Mouse (Mus musculus) cerebellum, adult 11-12 months (tissue): ENCODE measurements around the gene C1qbp.
A peak's percentile ranks its signal among the peaks of the same experiment; 100 is the strongest.

Experiments
- DNase-seq: peaks from one replicate; pipeline ENCODE4 v3.0.0; 2022

Gene C1qbp

DNA sequence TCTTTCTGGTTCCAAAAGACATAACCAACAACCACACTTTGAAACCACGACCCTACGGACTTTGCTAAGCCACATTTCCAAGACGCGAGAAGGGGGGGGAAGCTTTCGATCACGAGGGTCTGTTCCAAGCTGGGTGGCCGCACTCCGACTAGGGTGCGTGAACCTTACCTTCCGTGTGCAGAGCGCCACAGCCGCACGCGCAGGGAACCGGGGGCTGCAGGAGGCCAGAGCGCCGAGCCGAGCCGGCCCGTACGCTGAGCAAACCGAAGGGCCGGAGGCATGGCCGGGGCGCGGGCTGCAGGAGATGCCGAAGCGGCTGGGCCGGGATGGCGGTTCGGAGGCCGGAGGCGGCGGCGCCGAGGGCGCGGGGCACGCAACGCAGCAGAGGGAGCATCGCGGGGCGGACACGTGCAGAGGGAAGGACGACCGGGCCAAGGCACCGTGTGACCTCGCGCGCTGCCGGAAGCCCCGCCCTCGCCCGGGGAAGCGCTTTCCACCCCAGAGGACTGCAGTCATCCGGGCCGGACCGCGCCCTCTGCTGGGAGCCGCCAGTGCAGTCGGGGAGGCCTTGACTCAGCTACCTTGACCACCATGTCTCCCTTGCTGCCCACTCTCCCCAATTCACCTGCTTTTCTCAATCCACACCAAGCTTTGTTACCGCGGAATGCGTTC, at the start of gene C1qbp:
TSS of gene C1qbp (minus strand) at position 470 of the 672 bp plus-strand sequence.
- peak; percentile 89 for DNase-seq

DNA sequence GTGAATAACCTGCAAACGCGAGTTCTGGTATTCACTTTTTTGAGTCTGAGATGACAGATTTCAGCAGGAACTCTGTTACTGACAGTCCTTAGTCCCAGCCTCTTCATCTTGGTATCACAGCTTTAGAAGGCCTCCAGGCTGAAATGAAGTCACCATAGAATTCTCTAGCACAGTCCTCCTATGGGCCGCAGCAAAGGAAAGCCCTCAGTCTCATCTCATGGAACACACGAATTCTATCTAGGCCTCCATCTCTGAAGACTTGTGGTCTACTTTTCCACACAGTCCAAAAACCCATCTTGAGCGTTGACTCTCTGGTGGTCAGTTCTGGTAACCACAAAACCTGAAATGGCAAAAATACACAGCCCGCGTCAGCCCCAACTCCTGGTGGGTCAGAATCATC, 49.2 kb upstream of the C1qbp start:
- no peak for DNase-seq

DNA sequence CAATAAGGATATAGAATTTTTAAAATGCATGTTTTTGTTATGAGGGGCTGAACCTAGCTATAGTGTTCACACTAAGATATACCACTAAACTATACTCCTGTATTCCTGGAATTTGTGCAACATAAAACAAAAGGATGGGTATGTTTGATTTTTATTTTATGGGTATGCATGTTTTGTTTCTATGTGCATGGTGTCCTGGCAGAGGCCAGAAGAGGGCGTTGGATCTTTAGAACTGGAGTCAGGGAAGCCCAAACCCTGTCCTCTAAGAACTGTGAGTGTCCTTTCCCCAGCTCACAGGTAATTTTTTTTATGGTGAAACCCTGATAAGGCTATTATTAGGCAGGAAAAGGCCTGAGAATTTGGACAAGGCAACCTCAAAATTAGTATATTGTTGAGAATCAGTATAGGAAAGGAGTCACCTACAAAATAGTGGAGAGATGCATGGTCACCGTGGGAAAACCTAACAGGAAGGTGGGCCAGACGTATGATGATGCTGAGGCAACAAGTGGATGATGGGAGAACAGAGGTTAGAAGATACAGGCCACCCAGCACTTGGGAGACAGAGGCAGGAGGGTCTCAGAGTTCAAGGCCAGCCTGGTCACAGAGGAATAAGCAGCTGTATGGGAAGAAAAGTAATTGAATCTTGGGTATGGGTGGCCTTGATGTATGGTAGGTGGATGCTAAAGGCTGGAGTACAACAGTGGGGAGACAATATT, 46.7 kb upstream of the C1qbp start:
- no peak for DNase-seq

DNA sequence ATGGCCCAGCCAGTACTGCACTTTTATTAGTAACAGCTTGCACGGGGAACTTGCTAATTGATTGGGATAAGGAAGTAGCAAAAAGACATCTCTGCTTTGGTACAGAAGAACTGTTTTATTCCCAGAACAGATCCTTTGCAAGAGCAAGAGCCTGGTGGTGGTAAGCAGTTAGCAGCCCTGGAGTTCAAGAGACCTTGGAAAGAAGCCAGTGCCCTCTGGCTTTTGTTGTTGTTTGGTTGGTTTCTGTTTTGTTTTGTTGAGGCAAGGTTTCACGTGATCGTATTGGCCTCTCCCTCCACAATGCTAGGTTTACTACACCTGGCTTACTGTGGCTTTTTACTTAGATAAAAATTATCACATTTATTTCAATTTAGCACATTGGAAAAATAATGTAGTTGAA, 45.5 kb upstream of the C1qbp start:
- no peak for DNase-seq

DNA sequence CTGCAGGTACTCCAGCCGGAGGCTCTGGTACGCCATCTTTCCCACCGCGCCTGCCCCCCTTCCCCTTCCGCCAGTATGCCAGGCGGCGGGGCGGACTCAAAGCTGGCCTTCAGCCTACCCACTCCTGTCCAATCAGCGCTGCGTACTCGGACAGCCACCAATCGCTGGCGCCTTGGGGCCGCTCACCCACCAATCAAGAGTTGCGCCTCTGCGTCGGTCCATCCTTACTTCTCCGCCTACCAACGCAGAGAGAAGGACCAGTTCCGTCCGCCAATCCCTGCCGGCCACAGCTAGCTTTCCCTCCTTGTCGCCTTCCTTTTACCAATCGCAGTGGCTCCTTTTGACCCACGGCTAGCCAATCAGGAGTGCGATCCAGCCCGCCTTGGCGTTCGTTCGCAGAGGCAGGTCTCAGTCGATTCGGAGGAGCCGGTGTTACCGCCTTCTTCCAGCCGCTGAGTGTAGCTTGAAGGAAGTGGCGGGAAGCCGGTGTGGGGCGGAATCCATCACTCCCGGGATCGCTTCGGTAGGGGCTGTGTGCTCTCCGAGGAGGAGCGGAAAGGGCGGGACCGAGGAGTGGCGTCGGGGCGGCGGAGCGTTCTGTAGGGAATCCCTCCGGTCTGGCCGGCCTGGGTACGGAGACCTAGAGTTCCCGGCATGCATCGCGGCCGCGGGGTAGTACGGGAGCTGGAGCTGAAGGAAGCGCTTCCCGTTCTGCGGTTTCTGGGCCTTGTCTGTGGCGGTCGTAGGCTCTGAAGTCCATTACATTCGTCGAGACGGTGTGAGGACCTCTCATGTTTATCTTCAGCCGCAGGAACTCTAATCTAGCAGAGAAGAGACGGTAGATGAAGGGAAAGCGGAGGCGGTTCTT, 36.6 kb upstream of the C1qbp start, which contains the start of the genes Mis12 and Derl2:
TSS of gene Mis12 (plus strand) at position 411 of the 868 bp plus-strand sequence.
TSS of gene Derl2 (minus strand) at position 641 of the 868 bp plus-strand sequence.
- DNase-seq = peak; percentile 99

DNA sequence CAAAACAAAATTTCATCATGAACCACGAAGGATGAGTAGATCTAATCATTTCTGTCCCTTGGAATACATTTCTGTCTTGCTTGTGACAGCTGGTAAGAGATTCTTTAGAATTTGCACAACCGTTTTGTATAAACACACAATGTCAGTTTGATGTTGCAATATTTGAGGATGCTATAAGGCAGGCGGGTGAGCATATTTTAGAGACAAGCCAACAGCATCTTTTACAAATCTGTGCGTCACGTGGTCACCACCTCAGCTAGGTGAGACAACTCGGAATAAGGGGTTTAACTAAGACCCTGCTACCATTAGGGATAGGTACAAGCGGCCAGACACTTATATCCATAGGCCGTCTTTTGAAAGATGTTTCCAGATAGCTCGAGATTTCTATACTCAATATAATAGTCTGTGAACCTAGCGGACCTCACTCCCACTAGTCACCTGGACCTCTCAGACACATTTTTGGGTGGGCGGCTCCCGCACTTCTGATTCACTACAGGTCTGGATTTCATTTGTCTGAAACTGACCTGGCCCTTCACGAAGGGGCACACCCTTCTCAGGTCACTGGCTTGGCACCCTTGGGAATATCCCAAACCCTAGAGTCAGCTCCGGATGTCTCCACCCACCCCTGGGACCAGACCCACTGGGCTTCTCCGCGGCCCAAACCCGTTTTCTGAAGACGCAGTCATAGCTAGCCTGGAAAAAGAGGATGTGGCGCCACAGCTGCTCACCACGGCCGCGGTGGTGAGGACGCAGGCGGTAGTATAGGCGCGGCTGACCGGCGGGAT, 35.8 kb upstream of the C1qbp start:
- no peak for DNase-seq

DNA sequence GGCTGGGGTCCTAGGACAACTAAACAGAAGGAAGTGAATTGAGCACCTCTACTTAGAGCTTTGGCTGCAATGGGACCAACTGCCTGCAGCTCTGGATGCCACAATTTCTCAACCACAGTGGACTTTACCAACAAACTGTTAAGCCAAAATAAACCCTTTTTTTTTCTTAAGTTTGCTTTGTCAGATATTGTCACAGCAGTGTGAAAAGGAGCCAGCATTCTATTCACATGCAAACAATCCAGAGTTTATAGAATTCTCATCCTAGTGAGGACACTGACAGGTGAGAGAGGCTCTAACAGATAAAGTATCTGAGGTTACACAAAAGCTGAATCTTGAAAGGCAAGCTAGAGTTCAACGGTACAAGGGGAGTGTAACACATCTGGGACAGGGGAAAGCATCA, 34.2 kb upstream of the C1qbp start:
- DNase-seq = no peak

DNA sequence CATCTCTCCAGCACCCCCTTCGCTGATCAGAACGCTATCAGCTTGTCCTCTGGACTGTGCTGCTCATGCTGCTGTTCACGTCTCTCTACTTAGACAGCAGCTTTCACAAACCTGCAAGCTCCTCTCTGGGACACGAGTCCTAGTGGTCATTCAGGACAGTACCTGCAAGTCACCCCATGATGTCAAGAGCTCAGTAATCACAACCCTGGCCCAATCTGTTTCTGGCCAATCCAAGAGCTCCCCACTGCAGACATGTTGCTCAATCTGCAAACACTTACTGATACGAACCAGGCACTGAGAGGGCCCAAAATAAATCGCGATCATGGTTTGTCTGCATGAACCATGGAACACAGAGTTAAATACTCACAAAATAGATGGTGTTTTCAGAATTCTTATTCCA, 29.9 kb upstream of the C1qbp start:
- DNase-seq = no peak

DNA sequence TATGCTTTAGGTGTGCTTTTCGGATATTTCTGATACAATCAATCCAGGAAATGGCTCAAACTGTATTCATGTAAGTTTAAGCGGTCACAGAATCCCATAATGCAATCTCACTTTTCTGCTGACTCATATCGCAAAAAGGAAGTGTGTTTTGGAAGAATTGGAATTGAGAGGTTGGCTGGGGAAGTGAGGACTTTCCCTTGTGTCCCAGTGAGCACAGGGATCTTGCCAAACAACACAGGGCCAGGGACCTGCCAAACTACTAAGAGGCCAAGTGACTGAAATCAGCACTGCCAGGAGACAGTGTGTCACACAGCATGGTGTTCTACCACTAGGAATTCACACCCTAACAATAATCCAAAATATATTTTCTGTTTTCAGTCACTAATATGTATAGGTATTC, 25.5 kb upstream of the C1qbp start:
- no peak for DNase-seq

DNA sequence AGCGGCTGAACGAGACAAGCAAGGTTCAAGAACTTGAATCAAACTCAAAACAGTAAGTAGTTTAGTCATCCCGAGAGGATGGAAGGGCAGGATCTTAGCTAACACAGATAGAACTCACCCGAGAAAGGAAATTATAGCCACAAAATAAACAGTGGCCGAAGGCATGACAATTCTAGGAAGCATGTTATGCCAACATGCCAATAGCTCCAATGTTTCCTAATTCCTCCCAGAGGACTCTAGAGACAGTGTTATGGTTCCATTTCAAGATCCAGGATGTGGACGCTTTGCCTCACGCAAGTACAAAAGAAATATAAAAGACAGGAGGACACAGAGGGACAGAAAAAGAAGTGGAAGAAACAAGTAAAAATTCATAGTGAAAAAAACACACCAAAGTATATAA, 25.0 kb upstream of the C1qbp start:
- DNase-seq = no peak

DNA sequence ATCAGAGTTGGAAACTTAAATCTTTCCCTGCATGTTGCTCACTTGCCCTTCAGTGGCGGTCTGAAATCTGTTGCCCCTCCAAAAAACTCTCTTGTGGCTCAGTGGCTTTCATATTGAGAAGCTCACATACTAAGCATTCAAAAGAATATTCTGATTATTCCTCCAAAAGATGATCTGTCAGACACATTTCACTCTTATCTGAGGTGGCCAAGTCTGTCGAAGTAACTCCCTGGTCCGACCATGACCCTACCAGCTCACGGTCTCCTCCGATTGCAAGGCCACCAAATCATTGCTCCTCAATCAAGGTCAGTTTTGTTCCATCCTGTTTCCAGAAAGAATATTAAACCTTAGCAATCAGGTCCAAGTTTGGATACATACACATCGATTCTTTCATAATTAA, 24.2 kb upstream of the C1qbp start:
- no peak for DNase-seq

DNA sequence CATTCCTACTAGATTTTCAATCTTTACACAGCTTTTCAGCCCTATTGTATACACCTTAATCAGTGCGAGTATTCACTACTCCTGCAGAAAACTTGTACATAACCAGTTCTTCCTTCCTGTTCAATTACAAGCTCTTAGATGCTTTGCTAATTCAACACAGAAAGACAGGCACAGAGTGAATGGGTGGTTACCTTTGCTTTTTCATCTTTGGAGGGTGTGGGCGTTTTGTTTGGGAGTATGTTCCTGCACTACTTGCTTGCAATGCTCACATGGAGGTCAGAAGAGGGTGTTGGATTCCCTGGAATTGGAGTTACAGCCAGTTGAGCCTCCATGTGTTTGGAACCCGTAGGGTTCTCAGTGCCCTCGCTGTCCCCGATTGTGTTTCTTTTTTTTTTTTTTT, 22.2 kb upstream of the C1qbp start:
- no peak for DNase-seq

DNA sequence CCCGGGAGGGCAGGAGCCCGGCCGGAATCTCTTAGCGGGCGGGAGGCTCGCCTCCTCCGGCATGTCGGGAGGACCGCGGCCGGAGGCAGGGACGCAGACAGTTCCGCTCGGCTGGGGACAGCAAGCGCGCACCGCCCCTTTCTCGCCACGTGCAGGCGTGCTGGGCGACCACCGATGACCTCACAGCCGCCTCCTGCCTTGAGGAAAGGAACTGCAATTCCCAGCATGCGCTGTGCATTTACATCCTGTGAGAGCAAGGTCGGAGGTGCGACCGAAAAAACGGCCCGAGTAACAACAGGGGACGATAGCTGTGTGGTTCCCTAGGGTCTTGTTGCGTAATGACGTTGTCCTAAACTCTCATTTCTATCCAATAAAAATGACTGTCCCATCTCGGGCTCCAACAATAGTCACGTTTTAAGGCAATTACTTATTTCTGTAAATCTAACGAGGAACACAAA, 21.5 kb upstream of the C1qbp start, which contains the start of gene Dhx33:
TSS of gene Dhx33 (minus strand) at position 122 of the 458 bp plus-strand sequence.
- peak; percentile 97 for DNase-seq

DNA sequence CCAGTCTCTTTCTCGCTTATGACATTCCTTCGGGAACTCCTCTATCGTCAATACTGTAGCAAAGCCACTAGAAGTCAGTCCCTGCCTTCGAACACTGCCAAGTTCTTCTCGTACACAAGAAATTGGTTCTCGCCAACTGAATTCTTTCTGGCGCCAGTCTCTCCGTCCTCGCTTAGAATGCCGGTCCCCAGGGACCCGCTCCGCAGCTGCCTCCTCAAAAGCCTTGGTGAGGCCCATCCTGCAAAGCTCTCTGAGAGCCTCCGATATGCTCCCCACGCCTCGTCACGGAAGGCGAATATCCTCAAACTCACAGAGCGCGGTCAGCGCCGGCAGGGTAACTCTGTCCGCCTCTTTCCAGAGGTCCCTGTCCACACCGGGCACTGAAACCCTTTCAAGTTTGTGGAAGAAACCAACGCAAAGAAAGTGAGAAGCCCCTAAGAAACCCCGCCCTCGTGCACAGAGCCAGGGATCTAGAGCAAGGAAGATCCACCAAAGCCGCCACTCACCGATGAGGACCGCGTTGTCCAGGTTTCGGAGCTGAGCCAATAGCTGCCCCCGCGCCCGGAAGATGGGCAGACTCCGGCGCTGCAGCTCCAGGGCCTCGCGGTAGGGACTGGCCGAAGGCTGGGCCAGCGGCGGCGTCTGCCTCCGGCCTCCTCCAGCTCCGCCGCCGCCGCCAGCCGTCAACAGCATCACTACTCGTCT, 20.9 kb upstream of the C1qbp start:
- no peak for DNase-seq

DNA sequence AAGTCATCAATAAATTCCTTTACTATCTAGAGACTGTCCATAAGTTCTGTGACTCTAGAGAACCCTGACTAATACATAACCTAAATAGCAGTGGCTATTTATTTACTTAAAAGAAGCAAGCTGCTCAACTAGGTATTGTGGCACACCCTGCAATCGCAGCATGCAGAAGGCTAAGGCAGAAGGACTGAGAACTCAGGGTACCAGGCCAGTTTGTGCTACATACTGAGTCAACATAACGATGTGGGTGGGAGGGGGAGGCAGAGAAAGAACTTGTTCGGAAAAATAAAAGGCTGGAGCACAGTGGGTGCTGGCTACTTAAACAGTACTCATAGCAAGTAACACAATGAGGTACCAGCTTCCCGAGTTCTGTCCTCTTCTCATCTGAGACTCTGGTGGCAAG, 18.3 kb upstream of the C1qbp start:
- DNase-seq = no peak

DNA sequence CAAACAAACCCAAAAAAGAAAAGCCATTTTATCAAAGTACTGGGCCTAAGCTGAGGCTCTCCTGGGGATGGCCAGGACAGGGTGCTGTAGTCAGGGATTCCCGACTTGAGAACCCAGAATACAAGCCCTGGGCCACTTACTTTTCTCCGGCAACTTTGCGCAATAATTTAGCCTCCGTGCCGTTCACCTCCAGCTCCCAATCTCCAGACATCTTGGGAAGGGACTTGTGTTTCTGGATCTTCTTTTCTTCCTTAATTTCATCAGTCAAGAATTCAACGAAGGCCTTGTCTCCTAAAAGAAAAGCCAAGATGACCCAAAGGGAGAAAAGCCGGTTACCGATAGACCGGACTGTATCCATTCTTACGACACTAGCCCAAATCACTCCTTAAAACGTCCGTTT, 796 bp downstream of the C1qbp start:
- DNase-seq = no peak

DNA sequence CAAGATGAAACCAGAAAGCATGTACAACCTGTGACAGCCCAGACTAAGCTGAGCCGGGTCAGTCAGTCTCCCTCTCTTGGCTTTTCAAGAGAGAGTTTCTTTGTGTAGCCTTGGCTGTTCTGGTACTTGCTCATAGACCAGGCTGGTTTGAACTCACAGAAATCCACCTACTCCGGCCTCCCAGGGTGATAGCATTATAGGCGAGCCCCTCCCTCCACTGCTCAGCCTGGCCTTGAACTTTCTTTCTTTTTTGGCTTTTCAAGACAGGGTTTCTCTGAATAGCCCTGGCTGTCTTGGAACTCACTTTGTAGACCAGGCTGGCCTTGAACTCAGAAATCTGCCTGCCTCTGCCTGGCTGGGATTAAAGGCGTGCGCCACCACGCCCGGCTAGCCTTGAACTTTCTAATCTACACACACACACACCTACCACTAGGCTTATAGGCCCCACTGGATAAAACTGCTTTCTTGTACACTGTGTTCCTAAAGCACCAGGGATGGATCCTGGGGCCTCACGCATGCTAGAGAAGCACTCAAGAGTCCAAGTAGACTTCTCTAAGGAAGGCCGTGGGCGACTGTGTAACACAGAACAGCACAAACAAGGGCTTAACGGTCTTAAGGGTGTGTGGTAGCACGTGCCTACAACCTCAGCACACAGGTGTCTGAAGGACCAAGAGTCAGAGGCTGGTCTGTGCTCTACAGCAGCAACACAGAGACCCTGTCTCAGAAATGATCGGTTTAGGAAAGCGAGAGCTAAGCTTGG, 1.9 kb downstream of the C1qbp start:
- no peak for DNase-seq

DNA sequence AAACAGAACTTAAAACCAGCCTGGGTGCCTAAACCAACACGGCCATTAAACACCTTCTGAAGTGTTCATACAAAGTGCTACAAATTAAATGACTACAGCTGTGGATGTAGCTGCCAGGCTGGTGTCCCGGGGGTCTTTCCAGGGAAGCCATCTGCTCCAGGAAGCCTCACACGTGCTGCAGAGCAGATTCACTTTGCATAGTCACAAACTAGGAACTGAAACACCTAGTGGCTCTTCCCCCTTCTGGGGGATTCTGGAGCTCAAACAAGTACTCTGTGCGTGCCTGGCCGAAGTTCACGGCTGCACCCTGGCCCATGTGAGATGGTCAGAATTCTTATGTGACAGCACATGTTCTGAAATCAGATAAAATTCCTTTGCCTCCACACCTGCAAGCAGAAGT, 2.6 kb downstream of the C1qbp start:
- DNase-seq = no peak

DNA sequence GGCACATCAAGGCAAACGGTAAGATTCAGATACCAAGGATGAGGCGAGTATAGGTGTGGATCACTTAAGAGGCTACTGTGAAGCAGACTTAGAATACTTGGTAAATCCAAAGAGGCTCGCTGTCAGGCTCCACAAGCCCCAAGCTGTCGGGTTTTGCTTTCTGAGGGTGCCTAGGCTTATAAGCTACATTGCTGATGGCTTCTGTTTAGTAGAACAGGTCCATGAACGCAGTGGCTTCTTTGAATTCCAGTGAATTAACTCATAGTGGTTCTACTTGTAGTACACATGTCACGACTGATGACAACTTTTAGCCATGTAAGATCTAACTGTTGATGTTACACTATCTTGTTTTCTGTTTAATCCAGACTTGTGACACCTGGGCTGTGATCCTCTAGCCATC, 5.5 kb downstream of the C1qbp start:
- DNase-seq = no peak

DNA sequence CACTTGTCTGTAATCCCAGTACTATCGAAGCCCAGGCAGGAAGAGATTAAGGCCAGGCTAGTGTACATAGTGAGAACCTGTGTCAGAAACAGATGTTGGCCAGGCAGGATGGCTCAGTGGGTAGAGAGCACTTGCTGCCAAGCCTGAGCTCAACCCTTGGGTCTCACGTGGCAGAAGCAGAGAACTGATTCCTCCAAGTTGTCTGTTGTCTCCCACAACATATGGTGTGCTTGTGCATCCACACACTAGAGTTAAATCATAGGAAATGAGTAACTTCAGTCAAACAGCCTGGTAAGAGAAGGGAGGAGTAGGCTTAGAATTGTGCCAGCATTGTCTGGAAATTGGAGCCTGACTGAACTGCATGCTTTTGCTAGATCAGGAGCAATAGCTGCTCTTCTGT, 7.6 kb downstream of the C1qbp start:
- DNase-seq = no peak

DNA sequence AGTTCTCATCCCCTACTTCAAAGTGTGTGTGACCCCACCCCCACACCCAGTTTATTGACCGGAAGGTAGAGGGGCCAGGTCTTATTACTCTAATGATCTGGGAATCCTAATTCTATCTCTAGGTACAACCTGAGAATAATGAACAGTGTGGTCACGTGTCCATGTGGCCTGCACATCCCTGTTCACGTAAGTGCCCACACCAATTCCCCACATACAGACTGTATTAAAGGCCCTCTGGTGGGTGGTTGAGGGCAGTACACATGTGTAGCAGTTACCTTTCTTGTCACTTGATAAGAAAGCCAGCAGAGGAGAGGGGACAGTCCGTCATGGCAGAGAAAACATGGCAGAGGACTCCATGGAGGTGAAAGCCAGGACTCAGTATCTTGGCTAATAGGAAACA, 8.9 kb downstream of the C1qbp start:
- DNase-seq = no peak
